Mouse (Mus musculus): ENCODE results near the gene Dgkb. TPM values are rescaled to one million over a fixed set of nuclear protein-coding genes. Genes with fewer than 3 reads are reported as not detected.

The Dgkb gene
- polyA plus RNA-seq, 1 experiment, result 44.2 TPM

DNA sequence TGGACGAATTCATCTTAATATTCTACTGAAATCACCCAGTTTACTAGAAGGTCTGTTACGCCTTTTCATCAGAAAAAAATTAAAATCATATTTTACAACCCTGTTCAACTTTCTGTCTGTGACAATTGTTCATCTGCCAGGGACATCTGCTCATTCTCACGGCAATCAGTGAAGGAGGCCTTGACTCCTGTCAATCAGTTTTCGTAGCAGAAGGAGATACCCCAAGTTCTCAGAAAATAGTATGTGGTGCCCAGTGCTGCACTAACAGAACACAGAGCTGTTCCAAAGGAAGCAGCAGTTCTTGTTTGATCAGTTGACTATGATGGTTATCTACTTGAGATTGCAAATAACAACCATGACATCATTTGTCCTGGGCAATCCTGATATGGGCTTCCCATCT is 307.8 kb downstream of the Dgkb start:
- no peak for TF ChIP-seq CTCF (IDR thresholded peaks at IDR 0.05; ENCODE audit: extremely low read depth, insufficient read depth, low read length)
- TF ChIP-seq POLR2A (IDR thresholded peaks at IDR 0.05; ENCODE audit: extremely low read depth, insufficient read depth, low read length), result no peak
- no peak overlapping the region for H3K4me3 ChIP-seq (ENCODE audit: insufficient read depth, low read length)
- no peak overlapping the region for H3K27ac ChIP-seq (ENCODE audit: insufficient read depth, low read length)
- no peaks in the 10 kb centered on the region for H3K4me1 ChIP-seq (ENCODE audit: control insufficient read depth, insufficient read depth, low read length)

DNA sequence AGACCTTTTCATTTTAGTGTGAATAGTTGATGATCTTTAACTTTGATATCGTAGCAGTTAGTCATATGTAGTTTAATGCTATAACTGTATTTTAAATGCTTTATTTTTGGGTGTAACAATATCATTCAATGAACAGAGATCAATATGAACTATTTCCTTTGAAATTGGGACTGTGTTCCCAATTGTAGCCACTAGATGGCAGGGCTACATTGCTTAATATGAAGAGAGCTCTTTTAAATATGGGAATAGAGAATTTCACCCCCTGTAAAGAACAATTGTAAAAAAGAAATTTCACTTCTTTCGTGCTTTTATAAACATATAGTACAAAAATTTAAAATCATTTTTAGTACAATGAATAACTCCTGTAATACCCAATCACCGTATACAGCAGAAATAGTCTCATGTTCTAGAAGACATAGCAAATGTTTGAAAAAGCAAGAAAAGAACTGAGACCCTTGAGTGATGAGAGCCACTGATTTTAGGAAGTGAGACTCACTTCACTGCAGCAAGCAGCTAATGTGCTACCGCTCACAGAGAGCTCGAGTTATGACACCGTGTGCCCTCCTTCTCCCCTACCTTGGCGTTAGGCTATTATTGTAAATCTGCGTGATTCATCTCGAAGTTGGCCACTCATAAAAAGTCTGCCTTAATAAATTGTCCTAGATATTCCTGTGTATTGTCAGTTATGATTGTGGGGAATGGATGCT is 312.8 kb downstream of the Dgkb start:
- H3K4me3 ChIP-seq (ENCODE audit: insufficient read depth, low read length), result no peak overlapping the region
- TF ChIP-seq CTCF (IDR thresholded peaks at IDR 0.05; ENCODE audit: extremely low read depth, insufficient read depth, low read length), result no peak
- TF ChIP-seq POLR2A (IDR thresholded peaks at IDR 0.05; ENCODE audit: extremely low read depth, insufficient read depth, low read length), result no peak
- no peak overlapping the region for H3K27ac ChIP-seq (ENCODE audit: insufficient read depth, low read length)
- no peaks in the 10 kb centered on the region for H3K4me1 ChIP-seq (ENCODE audit: control insufficient read depth, insufficient read depth, low read length)

DNA sequence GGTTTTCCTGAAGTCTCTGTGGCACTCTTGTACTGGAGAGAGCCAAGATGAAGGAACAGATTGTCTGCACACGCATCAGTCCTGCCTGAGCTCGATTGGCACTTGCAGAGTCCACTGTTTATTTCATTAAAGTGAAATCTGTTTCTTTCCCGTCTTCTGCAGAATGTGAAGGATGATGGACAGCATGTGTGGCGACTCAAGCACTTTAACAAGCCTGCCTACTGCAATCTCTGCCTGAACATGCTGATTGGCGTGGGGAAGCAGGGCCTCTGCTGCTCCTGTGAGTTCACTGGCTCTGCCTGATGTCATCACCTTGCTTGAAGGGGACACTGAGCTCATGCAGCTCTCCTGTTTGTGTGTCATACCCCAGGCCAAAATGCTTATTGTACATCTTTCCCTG is 318.9 kb downstream of the Dgkb start:
- TF ChIP-seq POLR2A (IDR thresholded peaks at IDR 0.05; ENCODE audit: extremely low read depth, insufficient read depth, low read length) (no peak), CTCF (IDR thresholded peaks at IDR 0.05; ENCODE audit: extremely low read depth, insufficient read depth, low read length) (no peak)
- H3K4me3 ChIP-seq (ENCODE audit: insufficient read depth, low read length), result no peak overlapping the region
- no peak overlapping the region for H3K27ac ChIP-seq (ENCODE audit: insufficient read depth, low read length)
- no peaks in the 10 kb centered on the region for H3K4me1 ChIP-seq (ENCODE audit: control insufficient read depth, insufficient read depth, low read length)

DNA sequence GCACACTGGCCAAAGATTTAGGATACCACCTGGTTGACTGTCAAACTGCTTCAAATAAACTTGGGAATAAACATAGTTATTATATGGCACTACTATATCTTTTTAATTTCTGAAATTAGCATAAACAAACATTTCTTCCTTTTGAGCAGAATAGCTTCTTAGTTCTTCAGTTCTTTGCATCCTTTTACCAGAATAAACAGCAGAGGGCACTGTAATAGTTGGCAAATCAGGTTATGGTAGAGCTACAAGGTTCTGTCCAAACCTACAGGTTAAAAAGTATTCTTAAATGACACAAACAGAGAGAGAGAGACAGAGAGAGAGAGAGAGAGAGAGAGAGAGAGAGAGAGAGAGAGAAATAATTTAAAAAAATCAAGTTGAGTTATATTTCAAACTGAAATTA is 322.5 kb downstream of the Dgkb start:
- H3K27ac ChIP-seq (ENCODE audit: insufficient read depth, low read length), result no peak overlapping the region
- H3K4me3 ChIP-seq (ENCODE audit: insufficient read depth, low read length), result no peak overlapping the region
- no peak for TF ChIP-seq POLR2A (IDR thresholded peaks at IDR 0.05; ENCODE audit: extremely low read depth, insufficient read depth, low read length)
- TF ChIP-seq CTCF (IDR thresholded peaks at IDR 0.05; ENCODE audit: extremely low read depth, insufficient read depth, low read length), result no peak
- H3K4me1 ChIP-seq (ENCODE audit: control insufficient read depth, insufficient read depth, low read length), result no peaks in the 10 kb centered on the region

DNA sequence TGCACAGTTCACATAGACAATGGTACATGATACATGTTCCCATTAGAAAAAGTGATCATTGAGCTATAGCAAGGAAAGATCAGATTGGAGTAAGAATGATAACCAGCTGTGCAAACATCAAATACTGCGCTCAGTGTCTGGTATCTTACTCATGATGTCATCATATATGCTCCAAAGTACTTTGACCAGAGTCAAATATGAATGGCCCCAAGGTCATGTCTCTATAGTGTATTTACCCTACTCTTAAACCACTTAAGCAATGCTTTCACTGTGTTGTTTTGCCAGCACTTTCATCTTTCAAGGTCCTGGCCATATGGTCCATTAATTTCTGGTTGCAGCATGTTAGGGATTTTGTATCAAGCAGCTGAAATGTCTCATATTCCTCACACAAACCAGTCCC is 415.1 kb downstream of the Dgkb start:
- Histone ChIP-seq H3K27ac (ENCODE audit: insufficient read depth, low read length) (no peak overlapping the region), H3K4me1 (ENCODE audit: control insufficient read depth, insufficient read depth, low read length) (no peaks in the 10 kb centered on the region), H3K4me3 (ENCODE audit: insufficient read depth, low read length) (no peak overlapping the region)
- TF ChIP-seq CTCF (IDR thresholded peaks at IDR 0.05; ENCODE audit: extremely low read depth, insufficient read depth, low read length) (no peak), POLR2A (IDR thresholded peaks at IDR 0.05; ENCODE audit: extremely low read depth, insufficient read depth, low read length) (no peak)

DNA sequence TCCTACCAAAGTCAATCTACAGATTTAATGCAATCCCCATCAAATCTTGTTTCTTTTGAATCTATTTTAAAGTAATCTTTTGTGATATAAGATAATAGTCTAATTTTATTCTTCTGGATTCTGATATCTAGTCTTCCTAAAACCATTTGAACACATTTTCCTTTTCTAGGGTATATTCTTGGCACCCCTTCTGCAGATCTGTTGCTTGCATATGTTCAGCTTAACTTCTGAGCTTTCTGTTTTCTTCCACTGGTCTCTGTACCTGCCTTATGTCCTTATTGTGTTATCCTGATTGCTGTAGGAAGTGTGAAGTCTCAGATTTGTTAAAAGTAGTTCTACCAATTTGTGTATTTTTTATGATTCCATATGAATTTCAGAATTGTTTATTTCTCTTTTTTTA is 451.3 kb downstream of the Dgkb start:
- no peak overlapping the region for H3K27ac ChIP-seq (ENCODE audit: insufficient read depth, low read length)
- no peaks in the 10 kb centered on the region for H3K4me1 ChIP-seq (ENCODE audit: control insufficient read depth, insufficient read depth, low read length)
- H3K4me3 ChIP-seq (ENCODE audit: insufficient read depth, low read length), result no peak overlapping the region
- no peak for TF ChIP-seq POLR2A (IDR thresholded peaks at IDR 0.05; ENCODE audit: extremely low read depth, insufficient read depth, low read length)
- no peak for TF ChIP-seq CTCF (IDR thresholded peaks at IDR 0.05; ENCODE audit: extremely low read depth, insufficient read depth, low read length)

DNA sequence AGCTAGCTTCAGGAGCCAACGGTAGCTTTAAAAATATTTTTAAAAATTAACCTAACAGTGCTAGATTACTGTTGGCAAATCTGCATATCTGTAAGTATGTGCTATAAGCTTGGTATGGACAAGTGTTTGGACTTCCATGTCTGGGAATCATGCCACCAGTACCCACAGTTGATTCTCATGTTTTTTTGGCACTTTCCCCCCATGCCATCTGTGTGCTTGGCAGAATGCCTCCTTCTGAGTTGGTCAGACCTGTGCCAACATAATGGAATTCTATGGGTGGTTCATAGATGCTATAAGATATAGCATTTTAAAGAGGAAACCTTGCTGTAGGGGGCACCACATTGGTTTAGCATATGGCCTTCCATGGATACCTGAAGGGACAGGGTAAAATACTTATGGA is 484.0 kb downstream of the Dgkb start:
- no peak for TF ChIP-seq CTCF (IDR thresholded peaks at IDR 0.05; ENCODE audit: extremely low read depth, insufficient read depth, low read length)
- no peak for TF ChIP-seq POLR2A (IDR thresholded peaks at IDR 0.05; ENCODE audit: extremely low read depth, insufficient read depth, low read length)
- H3K4me3 ChIP-seq (ENCODE audit: insufficient read depth, low read length), result no peak overlapping the region
- no peaks in the 10 kb centered on the region for H3K4me1 ChIP-seq (ENCODE audit: control insufficient read depth, insufficient read depth, low read length)
- no peak overlapping the region for H3K27ac ChIP-seq (ENCODE audit: insufficient read depth, low read length)

DNA sequence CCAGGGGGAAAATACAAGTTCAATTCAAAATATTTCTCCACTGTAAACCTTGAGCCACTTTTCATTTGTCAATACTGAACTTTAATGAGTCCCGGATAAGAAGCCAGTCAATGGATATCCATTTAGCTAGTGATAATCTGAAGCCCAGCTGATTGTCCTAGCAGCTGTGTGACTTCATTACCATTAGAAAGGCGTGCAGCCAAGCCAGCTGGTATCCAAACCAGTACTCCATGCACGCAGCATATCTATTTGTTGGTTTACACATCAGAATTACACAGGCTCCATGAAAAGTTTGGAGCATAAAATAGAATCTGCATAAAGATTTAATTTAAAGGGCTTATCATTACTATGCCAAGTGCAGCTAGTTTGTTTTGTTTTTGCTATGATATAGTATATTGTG is 486.3 kb downstream of the Dgkb start:
- Histone ChIP-seq H3K4me1 (ENCODE audit: control insufficient read depth, insufficient read depth, low read length) (no peaks in the 10 kb centered on the region), H3K4me3 (ENCODE audit: insufficient read depth, low read length) (no peak overlapping the region), H3K27ac (ENCODE audit: insufficient read depth, low read length) (no peak overlapping the region)
- TF ChIP-seq POLR2A (IDR thresholded peaks at IDR 0.05; ENCODE audit: extremely low read depth, insufficient read depth, low read length) (no peak), CTCF (IDR thresholded peaks at IDR 0.05; ENCODE audit: extremely low read depth, insufficient read depth, low read length) (no peak)

DNA sequence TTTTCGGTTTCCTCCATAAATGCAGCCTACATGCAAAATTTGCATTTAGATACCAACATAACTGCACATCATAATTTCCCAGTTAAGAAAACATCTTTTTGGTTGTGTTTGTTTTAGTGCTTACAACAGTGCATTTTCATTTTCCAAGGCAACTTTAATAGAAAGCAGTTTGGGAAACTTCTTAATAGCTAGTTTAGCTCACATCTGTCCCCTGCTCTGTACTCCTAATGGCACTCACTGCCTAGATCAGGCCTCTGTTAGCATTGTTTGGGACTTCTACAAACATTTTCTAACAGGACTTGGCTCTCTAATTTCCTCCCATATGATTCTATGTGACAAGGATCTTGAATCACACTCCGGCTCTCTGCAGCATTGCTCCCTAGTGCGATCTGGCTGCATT is 486.7 kb downstream of the Dgkb start:
- H3K4me3 ChIP-seq (ENCODE audit: insufficient read depth, low read length), result no peak overlapping the region
- no peaks in the 10 kb centered on the region for H3K4me1 ChIP-seq (ENCODE audit: control insufficient read depth, insufficient read depth, low read length)
- no peak overlapping the region for H3K27ac ChIP-seq (ENCODE audit: insufficient read depth, low read length)
- no peak for TF ChIP-seq POLR2A (IDR thresholded peaks at IDR 0.05; ENCODE audit: extremely low read depth, insufficient read depth, low read length)
- no peak for TF ChIP-seq CTCF (IDR thresholded peaks at IDR 0.05; ENCODE audit: extremely low read depth, insufficient read depth, low read length)

DNA sequence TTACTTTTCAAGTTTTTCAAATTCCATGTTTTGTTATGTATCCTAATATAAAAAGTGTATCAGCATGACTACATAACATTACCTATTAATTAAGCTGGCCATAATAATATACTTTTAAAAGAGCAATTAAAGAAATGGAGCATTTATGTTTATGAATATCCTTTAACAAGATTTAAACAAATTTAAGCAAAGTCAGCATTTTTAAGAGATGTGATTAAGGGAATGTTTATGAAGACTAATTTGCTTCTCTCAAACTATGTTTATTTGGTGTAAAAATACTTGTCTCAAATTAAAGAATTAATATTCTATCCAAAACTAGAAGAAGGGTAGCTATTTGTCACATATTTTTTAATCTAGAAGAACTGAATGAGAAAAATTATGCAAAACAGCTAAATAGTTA is 492.4 kb downstream of the Dgkb start:
- no peak for TF ChIP-seq POLR2A (IDR thresholded peaks at IDR 0.05; ENCODE audit: extremely low read depth, insufficient read depth, low read length)
- no peak for TF ChIP-seq CTCF (IDR thresholded peaks at IDR 0.05; ENCODE audit: extremely low read depth, insufficient read depth, low read length)
- Histone ChIP-seq H3K4me3 (ENCODE audit: insufficient read depth, low read length) (no peak overlapping the region), H3K4me1 (ENCODE audit: control insufficient read depth, insufficient read depth, low read length) (no peaks in the 10 kb centered on the region), H3K27ac (ENCODE audit: insufficient read depth, low read length) (no peak overlapping the region)
